Mouse (Mus musculus) thymus, adult 2 months (tissue): ENCODE results near the gene Tuba4a. TPM values are rescaled to one million over a fixed set of nuclear protein-coding genes. Genes with fewer than 3 reads are reported as not detected.
A peak's percentile ranks its signal among the peaks of the same experiment; 100 is the strongest.
"Not testable (repeated sequence)": the region's sequence is repeated elsewhere in the genome, so short reads cannot be mapped to it uniquely, and the experiment has no call there.

Experiments used
- DNase-seq: peaks from one replicate; pipeline ENCODE4 v3.0.0; 2021
- H3K27ac ChIP-seq: fragments of 200-500 bp; 2 replicates; pipeline ENCODE4 v1.5.1; 2012; ENCODE audit warnings: low read length, control low read depth; ENCODE audit not compliant: control insufficient read depth, insufficient read depth
- H3K27me3 ChIP-seq: fragments of 200-500 bp; 2 replicates; pipeline ENCODE4 v1.6.1; 2012; ENCODE audit warnings: mild to moderate bottlenecking, low read length, moderate library complexity, mixed read lengths; ENCODE audit not compliant: control insufficient read depth, insufficient read depth
- H3K36me3 ChIP-seq: fragments of 200-500 bp; 2 replicates; pipeline ENCODE4 v1.6.1; 2012; ENCODE audit warnings: mild to moderate bottlenecking, low read length, moderate library complexity; ENCODE audit not compliant: control insufficient read depth, insufficient read depth
- H3K4me1 ChIP-seq: fragments of 200-500 bp; replicated peaks from 2 replicates; pipeline ENCODE4 v1.6.1; 2012; ENCODE audit warnings: low read length; ENCODE audit not compliant: control insufficient read depth, insufficient read depth
- H3K4me3 ChIP-seq: fragments of 200-500 bp; 2 replicates; pipeline ENCODE4 v1.5.1; 2012; ENCODE audit warnings: mild to moderate bottlenecking, low read length, control low read depth, moderate library complexity; ENCODE audit not compliant: control insufficient read depth, insufficient read depth
- CTCF ChIP-seq: fragments of 200-500 bp; IDR thresholded peaks from 2 replicates; pipeline ENCODE4 v1.5.1; 2012; ENCODE audit warnings: mild to moderate bottlenecking, control low read depth, low read length, moderate library complexity, borderline replicate concordance; ENCODE audit not compliant: control insufficient read depth, poor library complexity, insufficient read depth; ENCODE audit errors: extremely low read depth
- POLR2A ChIP-seq: fragments of 200-500 bp; IDR thresholded peaks from 2 replicates; pipeline ENCODE4 v1.6.1; 2012; ENCODE audit warnings: mild to moderate bottlenecking, low read length, control low read depth, moderate library complexity; ENCODE audit not compliant: control insufficient read depth, poor library complexity, insufficient read depth; ENCODE audit errors: extremely low read depth
- WGBS: fragments of 180-500 bp; shearing (Covaris S2); methylation state at CpG from one replicate; pipeline ENCODE4 v1.1.7; 2018; 5-methylcytosine and 5-hydroxymethylcytosine counted together
- polyA plus RNA-seq: library from polyadenylated mRNA; depleted of rRNA; stranded (reverse); fragments of >200 nt; gene quantifications from 2 replicates; pipeline ENCODE4 v1.2.3, GENCODE M21; 2012

The Tuba4a gene
- polyA plus RNA-seq, 1 experiment, result 139 TPM

DNA sequence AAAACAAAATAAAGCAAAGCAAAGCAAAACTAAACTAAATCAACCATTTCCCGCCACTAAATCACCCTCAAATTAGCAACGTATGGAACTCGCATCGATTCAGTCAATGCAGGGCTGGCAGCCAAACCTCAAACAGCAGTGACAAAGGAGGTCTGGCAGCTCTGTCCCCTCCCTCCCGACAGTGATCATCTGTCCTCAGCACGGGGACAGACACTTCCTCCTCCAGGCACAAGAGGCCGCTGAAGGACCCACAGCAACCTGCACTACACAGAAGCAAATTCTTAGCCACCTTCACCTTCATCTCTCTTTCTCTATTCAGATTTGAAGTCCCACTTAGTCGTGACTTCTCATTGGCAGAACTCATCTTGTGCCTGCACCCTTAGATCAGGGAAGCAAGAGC is 14.9 kb upstream of the Tuba4a start:
- H3K4me3 ChIP-seq, result no peak overlapping the region
- TF ChIP-seq POLR2A, result no peak
- TF ChIP-seq CTCF, result peak; percentile 60; the same call in 1 of the 2 replicates
- no peak overlapping the region for H3K27ac ChIP-seq
- H3K4me1 ChIP-seq, result peaks cover 6% of the 10 kb centered on the region
- WGBS, result under 1% methylated on average over 8 of the region's 8 CpGs
- H3K27me3 ChIP-seq, result no peaks in the 10 kb centered on the region
- peak; percentile 78 for DNase-seq
- H3K36me3 ChIP-seq, result no peaks in the 10 kb centered on the region

DNA sequence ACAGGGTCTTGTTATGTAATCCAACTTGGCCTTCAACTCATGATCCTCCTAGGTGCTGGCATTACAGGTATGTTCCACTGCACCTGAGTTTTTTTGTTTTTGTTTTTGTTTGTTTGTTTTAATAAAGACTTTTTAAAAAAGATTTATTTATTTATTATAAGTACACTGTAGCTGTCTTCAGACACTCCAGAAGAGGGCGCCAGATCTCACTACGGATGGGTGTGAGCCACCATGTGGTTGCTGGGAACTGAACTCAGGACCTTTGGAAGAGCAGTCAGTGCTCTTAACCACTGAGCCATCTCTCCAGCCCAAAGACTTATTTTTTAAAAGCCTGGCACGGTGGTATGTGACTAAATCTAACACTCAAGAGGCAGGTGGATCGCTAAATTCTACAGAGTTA is 12.8 kb upstream of the Tuba4a start:
- H3K27ac ChIP-seq, H3K4me1 ChIP-seq: not testable (repeated sequence)
- 85% methylated on average over 4 of the region's 4 CpGs for WGBS

DNA sequence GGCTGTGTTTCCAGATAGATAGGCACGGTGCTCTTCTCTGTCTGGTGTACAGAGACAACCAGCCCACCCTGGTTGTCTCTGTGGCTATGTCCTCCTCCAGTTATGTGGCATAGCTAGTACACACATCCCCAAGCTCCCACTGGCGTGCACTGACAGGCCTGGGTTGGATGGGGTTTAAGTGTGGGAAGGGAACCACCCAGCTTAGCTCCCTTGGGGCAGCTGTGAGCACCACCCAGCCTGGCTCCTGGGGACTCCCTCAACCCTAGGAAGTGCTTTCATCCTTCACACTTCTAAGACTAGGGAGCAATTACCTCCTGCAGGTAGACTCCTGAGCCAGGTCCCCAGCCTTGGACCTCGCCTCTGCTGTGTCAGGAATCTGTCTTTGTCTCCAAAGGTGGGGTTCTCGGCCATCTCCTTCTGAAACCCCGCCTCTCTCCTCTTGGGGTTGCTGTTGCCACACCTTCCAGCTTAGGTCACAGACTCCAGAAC is 12.0 kb upstream of the Tuba4a start, which contains the start of gene A630095N17Rik:
TSS of gene A630095N17Rik (minus strand) at position 439 of the 489 bp plus-strand sequence.
- WGBS, result 88% methylated on average over 5 of the region's 5 CpGs
- Histone ChIP-seq H3K27ac (no peak within 1 kb of the TSS), H3K27me3 (no peaks in the 10 kb centered on the region), H3K4me3 (no peak within 1 kb of the TSS), H3K36me3 (no peaks in the 10 kb centered on the region), H3K4me1 (peaks cover 3% of the 10 kb centered on the region)
- DNase-seq, result no peak
- TF ChIP-seq CTCF (no peak), POLR2A (no peak)

More for the DNA sequence above, 12.8 kb upstream of the Tuba4a start:
- not testable (repeated sequence) for H3K27me3 ChIP-seq, H3K4me3 ChIP-seq, DNase-seq, H3K36me3 ChIP-seq

GRCm38 (mm10) chr1:75231224-75231623 is 11.6 kb upstream of the Tuba4a start:
- TF ChIP-seq CTCF, result no peak
- no peak for TF ChIP-seq POLR2A
- Histone ChIP-seq H3K36me3 (no peaks in the 10 kb centered on the region), H3K27me3 (no peaks in the 10 kb centered on the region), H3K4me3 (no peak overlapping the region), H3K27ac (no peak overlapping the region), H3K4me1 (peaks cover 6% of the 10 kb centered on the region)
- WGBS, result 97% methylated on average over 4 of the region's 4 CpGs
- DNase-seq, result no peak

GRCm38 (mm10) chr1:75230335-75230994 is 10.8 kb upstream of the Tuba4a start:
- Histone ChIP-seq H3K4me1 (peaks cover 7% of the 10 kb centered on the region), H3K27ac (no peak overlapping the region), H3K36me3 (no peaks in the 10 kb centered on the region), H3K4me3 (no peak overlapping the region), H3K27me3 (no peaks in the 10 kb centered on the region)
- WGBS, result 69% methylated on average over 7 of the region's 7 CpGs
- TF ChIP-seq POLR2A (no peak), CTCF (no peak)
- DNase-seq, result no peak

DNA sequence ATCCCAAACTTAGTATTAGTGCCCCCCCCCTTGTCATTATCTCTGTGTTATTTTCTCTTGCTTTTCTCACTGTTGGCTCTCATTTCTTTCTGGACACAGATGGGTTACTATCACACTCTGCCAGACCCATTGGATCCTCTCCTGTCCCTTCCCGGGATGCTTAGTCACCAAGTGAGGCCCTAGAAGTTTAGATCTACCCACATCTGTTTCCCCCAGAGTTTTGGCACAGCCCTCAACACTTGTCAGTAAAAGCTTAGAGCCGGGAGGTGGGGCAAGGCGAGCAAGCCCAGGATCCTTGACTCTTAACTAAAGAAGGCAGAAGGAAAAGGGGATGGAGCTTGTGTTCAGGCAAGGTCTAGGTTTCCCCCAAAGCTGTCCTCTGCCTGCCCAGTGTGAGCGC is 9.5 kb upstream of the Tuba4a start:
- Histone ChIP-seq H3K27me3 (no peaks in the 10 kb centered on the region), H3K4me1 (peaks cover 11% of the 10 kb centered on the region), H3K27ac (no peak overlapping the region), H3K4me3 (no peak overlapping the region), H3K36me3 (no peaks in the 10 kb centered on the region)
- DNase-seq, result no peak
- 48% methylated on average over 4 of the region's 4 CpGs for WGBS
- TF ChIP-seq CTCF (no peak), POLR2A (no peak)

DNA sequence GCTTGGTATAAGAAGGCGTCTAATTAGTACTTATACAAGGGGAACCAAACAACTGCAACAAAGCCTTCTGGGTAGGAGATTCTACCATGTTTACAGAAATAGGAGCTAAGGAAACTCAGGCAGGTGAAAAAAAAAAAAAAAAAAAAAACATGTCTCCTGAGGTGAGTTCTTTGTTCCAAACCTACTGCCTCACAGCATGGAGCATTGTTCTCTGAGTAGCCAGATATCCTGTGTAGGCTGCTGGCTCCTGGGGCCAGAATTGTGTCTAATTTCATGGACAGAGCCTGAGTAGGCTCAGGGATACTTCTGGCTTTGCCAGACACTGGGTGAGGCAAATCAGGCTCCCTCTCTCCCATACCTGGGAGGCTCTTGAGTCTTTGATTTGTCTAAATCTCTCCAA is 8.0 kb upstream of the Tuba4a start:
- Histone ChIP-seq H3K4me1 (peaks cover 21% of the 10 kb centered on the region), H3K36me3 (no peaks in the 10 kb centered on the region), H3K27ac (no peak overlapping the region), H3K4me3 (no peak overlapping the region), H3K27me3 (no peaks in the 10 kb centered on the region)
- 96% methylated on average over 1 of the region's 1 CpGs for WGBS
- no peak for TF ChIP-seq POLR2A
- TF ChIP-seq CTCF, result no peak
- DNase-seq, result no peak
